Mouse (Mus musculus) layer of hippocampus, adult 9-11 months (tissue): Measurements from ENCODE around the gene Gm10382.
"Not testable (repeated sequence)": the region's sequence is repeated elsewhere in the genome, so short reads cannot be mapped to it uniquely, and the experiment has no call there.

Experiments used
- DNase-seq: peaks from one replicate; pipeline ENCODE4 v3.0.0; 2022

Gene Gm10382

GRCm38 (mm10) chr5:125370950-125371693, 18.0 kb upstream of the Gm10382 start:
- no peak for DNase-seq

GRCm38 (mm10) chr5:125372027-125372426, 17.1 kb upstream of the Gm10382 start:
- DNase-seq = no peak

- no peak for DNase-seq
These were observed 13.3 kb upstream of the Gm10382 start for GRCm38 (mm10) chr5:125375871-125376270.

GRCm38 (mm10) chr5:125377214-125377613, 11.9 kb upstream of the Gm10382 start:
- no peak for DNase-seq

- DNase-seq = no peak
These were observed 10.2 kb upstream of the Gm10382 start for GRCm38 (mm10) chr5:125378919-125379318.

- DNase-seq = no peak
These were observed 7.0 kb upstream of the Gm10382 start for GRCm38 (mm10) chr5:125381954-125382672.

GRCm38 (mm10) chr5:125382673-125383558, 6.2 kb upstream of the Gm10382 start:
- peak; percentile 61 for DNase-seq

GRCm38 (mm10) chr5:125383637-125384420, 5.3 kb upstream of the Gm10382 start:
- DNase-seq = no peak

- DNase-seq = no peak
These were observed 4.5 kb upstream of the Gm10382 start for GRCm38 (mm10) chr5:125384512-125385214.

- DNase-seq = no peak
These were observed 3.7 kb upstream of the Gm10382 start for GRCm38 (mm10) chr5:125385215-125385940.

GRCm38 (mm10) chr5:125387295-125387694, 1.8 kb upstream of the Gm10382 start:
- not testable (repeated sequence) for DNase-seq

- DNase-seq = no peak
These were observed 597 bp upstream of the Gm10382 start for GRCm38 (mm10) chr5:125388358-125389092.

- peak; percentile 92 for DNase-seq
These were observed 688 bp downstream of the Gm10382 start, which contains the start of gene Ubc for GRCm38 (mm10) chr5:125389579-125390441. TSS of gene Ubc (minus strand) at chr5:125390202.

GRCm38 (mm10) chr5:125390906-125391477, 1.9 kb downstream of the Gm10382 start:
- no peak for DNase-seq

- peak; percentile 91 for DNase-seq
These were observed 2.5 kb downstream of the Gm10382 start for GRCm38 (mm10) chr5:125391609-125392008.

GRCm38 (mm10) chr5:125392176-125392575, 3.1 kb downstream of the Gm10382 start:
- DNase-seq = not testable (repeated sequence)

GRCm38 (mm10) chr5:125392618-125392976, 3.5 kb downstream of the Gm10382 start:
- no peak for DNase-seq

GRCm38 (mm10) chr5:125392977-125393621, 4.0 kb downstream of the Gm10382 start:
- peak; percentile 98 for DNase-seq
